Mouse (Mus musculus): Measurements from ENCODE around the gene Gnmt. TPM values are rescaled to one million over a fixed set of nuclear protein-coding genes. Genes with fewer than 3 reads are reported as not detected.
"Not testable (repeated sequence)": the region's sequence is repeated elsewhere in the genome, so short reads cannot be mapped to it uniquely, and the experiment has no call there.

Gnmt gene
- polyA plus RNA-seq, 1 experiment from 2014 or later = 2.0 TPM

DNA sequence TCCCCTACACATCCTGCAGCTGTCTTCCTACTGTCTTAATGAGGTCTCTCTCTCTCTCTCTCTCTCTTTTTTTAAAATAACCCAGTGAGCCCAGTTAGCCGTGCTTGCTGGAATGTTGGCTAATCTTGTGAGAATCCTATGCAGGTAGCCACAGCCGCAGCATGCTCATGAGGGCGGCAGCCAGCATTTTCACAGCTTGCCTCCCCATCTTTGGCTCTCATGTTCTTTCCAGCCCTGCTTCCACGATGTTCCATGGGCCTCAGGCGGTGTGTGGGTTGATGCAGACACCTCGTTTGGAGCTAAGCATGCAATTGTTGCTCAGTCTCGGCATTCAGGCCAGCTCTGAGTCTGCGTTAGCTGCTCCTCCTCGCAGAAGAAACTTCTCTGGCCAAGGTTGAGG is 35.9 kb upstream of the Gnmt start:
- WGBS = 58% methylated on average over 9 of the region's 9 CpGs
- not testable (repeated sequence) for H3K4me1 ChIP-seq; H3K4me3 ChIP-seq (replicated peaks); H3K9ac ChIP-seq; H3K4me2 ChIP-seq (replicated peaks); H3K27me3 ChIP-seq; H3K27ac ChIP-seq (replicated peaks); H3K9me3 ChIP-seq (replicated peaks); H3K36me3 ChIP-seq; ATAC-seq (ENCODE audit: insufficient number of reproducible peaks, low FRiP score, low TSS enrichment, low read depth)

DNA sequence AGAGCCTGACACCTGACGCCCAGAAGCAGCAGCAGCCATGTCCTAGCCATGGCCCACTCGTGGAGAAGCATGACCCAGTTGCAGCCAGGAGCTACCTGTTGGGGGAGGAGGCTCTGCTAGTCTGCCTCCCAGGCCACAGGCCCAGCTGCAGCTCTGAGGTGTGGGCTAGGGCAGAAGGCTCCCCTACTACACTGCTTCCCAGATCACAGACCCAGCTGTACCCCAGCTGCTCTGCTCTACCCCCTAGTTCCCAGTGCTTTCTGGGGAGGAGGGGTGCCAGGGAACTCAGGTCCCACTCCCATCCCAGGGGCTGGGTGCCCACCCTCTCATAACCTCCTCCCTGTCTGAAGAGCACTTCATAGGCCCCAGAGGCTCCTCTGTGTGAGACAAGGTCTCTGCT is 34.6 kb upstream of the Gnmt start, which contains the start of gene Ptcra:
Ptcra (minus strand) TSS at position 169 of the 400 bp plus-strand sequence.
- WGBS = 63% methylated on average over 2 of the region's 2 CpGs
- ATAC-seq (ENCODE audit: insufficient number of reproducible peaks, low FRiP score, low TSS enrichment, low read depth) = 0 out of 2 replicates have a peak, but pooled peaks have one; percentile 15
- no peak within 1 kb of the TSS for H3K27ac ChIP-seq (replicated peaks)

GRCm38 (mm10) chr17:46758753-46759152 is 29.8 kb upstream of the Gnmt start:
- no peaks in the 10 kb centered on the region for H3K36me3 ChIP-seq
- no peak overlapping the region for H3K4me2 ChIP-seq (replicated peaks)
- no peaks in the 10 kb centered on the region for H3K4me1 ChIP-seq
- no peaks in the 10 kb centered on the region for H3K27me3 ChIP-seq
- H3K4me3 ChIP-seq (replicated peaks) = no peak overlapping the region
- no peak overlapping the region for H3K27ac ChIP-seq (replicated peaks)
- H3K9ac ChIP-seq = no peak overlapping the region
- 58% methylated on average over 12 of the region's 12 CpGs for WGBS
- H3K9me3 ChIP-seq (replicated peaks) = no peaks in the 10 kb centered on the region
- ATAC-seq (ENCODE audit: insufficient number of reproducible peaks, low FRiP score, low TSS enrichment, low read depth) = no peak

More for the DNA sequence above, 34.6 kb upstream of the Gnmt start, which contains the start of gene Ptcra:
- Histone ChIP-seq H3K4me2 (replicated peaks) (no peak within 1 kb of the TSS), H3K4me3 (replicated peaks) (no peak within 1 kb of the TSS), H3K4me1 (no peaks in the 10 kb centered on the region), H3K9ac (no peak within 1 kb of the TSS), H3K9me3 (replicated peaks) (no peaks in the 10 kb centered on the region), H3K27me3 (no peaks in the 10 kb centered on the region), H3K36me3 (no peaks in the 10 kb centered on the region)

GRCm38 (mm10) chr17:46751794-46752556 is 23.0 kb upstream of the Gnmt start, which contains the start of gene Cnpy3:
Cnpy3 (minus strand) TSS chr17:46752214.
- peak; percentile 99 for ATAC-seq (ENCODE audit: insufficient number of reproducible peaks, low FRiP score, low TSS enrichment, low read depth)

GRCm38 (mm10) chr17:46751056-46751793 is 22.3 kb upstream of the Gnmt start:
- no peaks in the 10 kb centered on the region for H3K9me3 ChIP-seq (replicated peaks)
- H3K36me3 ChIP-seq = peaks cover 8% of the 10 kb centered on the region; the same call in 1 of the 2 replicates
- H3K27ac ChIP-seq (replicated peaks) = peak overlapping the region; percentile 92
- peak; percentile 17; the same call in 1 of the 2 replicates for ATAC-seq (ENCODE audit: insufficient number of reproducible peaks, low FRiP score, low TSS enrichment, low read depth)
- peak overlapping the region; percentile 73 for H3K4me2 ChIP-seq (replicated peaks)
- WGBS = 20% methylated on average over 16 of the region's 16 CpGs
- no peaks in the 10 kb centered on the region for H3K27me3 ChIP-seq
- peak overlapping the region; percentile 57 for H3K9ac ChIP-seq
- peaks cover 11% of the 10 kb centered on the region for H3K4me1 ChIP-seq
- H3K4me3 ChIP-seq (replicated peaks) = peak overlapping the region; percentile 80

More at GRCm38 (mm10) chr17:46751794-46752556, 23.0 kb upstream of the Gnmt start, which contains the start of gene Cnpy3:
- 0 out of 2 replicates have a peak, but pooled peaks cover 4% of the 10 kb centered on the region for H3K36me3 ChIP-seq
- H3K4me2 ChIP-seq (replicated peaks) = peak within 1 kb of the TSS; percentile 73
- under 1% methylated on average over 58 of the region's 58 CpGs for WGBS
- H3K27ac ChIP-seq (replicated peaks) = peak within 1 kb of the TSS; percentile 92
- H3K4me3 ChIP-seq (replicated peaks) = peak within 1 kb of the TSS; percentile 80
- H3K27me3 ChIP-seq = no peaks in the 10 kb centered on the region
- no peaks in the 10 kb centered on the region for H3K9me3 ChIP-seq (replicated peaks)
- H3K9ac ChIP-seq = peak within 1 kb of the TSS; percentile 57
- H3K4me1 ChIP-seq = peaks cover 11% of the 10 kb centered on the region

GRCm38 (mm10) chr17:46750580-46750979 is 21.6 kb upstream of the Gnmt start:
- H3K27ac ChIP-seq (replicated peaks) = peak overlapping the region; percentile 92
- no peaks in the 10 kb centered on the region for H3K9me3 ChIP-seq (replicated peaks)
- H3K4me1 ChIP-seq = peaks cover 11% of the 10 kb centered on the region
- peak overlapping the region; percentile 80 for H3K4me3 ChIP-seq (replicated peaks)
- 89% methylated on average over 4 of the region's 4 CpGs for WGBS
- no peak for ATAC-seq (ENCODE audit: insufficient number of reproducible peaks, low FRiP score, low TSS enrichment, low read depth)
- no peaks in the 10 kb centered on the region for H3K27me3 ChIP-seq
- peaks cover 8% of the 10 kb centered on the region; the same call in 1 of the 2 replicates for H3K36me3 ChIP-seq
- H3K9ac ChIP-seq = peak overlapping the region; percentile 57
- H3K4me2 ChIP-seq (replicated peaks) = peak overlapping the region; percentile 73

DNA sequence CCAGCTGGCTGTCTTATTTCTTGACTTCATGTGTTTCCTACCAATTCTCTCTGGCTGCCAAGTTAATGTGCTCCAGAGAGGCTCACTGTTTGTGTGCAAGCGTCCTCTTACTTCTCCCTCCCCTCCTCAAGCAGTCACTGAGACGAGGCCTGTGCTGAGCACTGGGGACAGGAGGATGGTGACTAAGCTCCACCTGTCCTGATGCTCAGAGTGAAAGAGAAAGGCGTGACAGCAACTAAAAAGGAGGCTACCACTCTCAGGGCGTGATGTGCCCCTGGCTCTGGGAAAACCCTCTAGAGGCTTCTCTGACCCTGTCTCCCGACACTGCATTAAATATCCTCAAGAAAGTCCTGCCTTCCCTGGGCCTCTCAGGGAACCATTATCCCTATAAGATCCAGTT is 20.3 kb upstream of the Gnmt start:
- H3K36me3 ChIP-seq = peaks cover 15% of the 10 kb centered on the region
- no peak overlapping the region for H3K27ac ChIP-seq (replicated peaks)
- no peaks in the 10 kb centered on the region for H3K27me3 ChIP-seq
- no peak overlapping the region for H3K4me2 ChIP-seq (replicated peaks)
- 88% methylated on average over 5 of the region's 5 CpGs for WGBS
- no peak overlapping the region for H3K9ac ChIP-seq
- no peak for ATAC-seq (ENCODE audit: insufficient number of reproducible peaks, low FRiP score, low TSS enrichment, low read depth)
- no peaks in the 10 kb centered on the region for H3K9me3 ChIP-seq (replicated peaks)
- peaks cover 11% of the 10 kb centered on the region for H3K4me1 ChIP-seq
- H3K4me3 ChIP-seq (replicated peaks) = no peak overlapping the region

GRCm38 (mm10) chr17:46747806-46748205 is 18.8 kb upstream of the Gnmt start:
- WGBS = 92% methylated on average over 2 of the region's 2 CpGs
- no peak overlapping the region for H3K9ac ChIP-seq
- ATAC-seq (ENCODE audit: insufficient number of reproducible peaks, low FRiP score, low TSS enrichment, low read depth) = no peak
- no peak overlapping the region for H3K4me2 ChIP-seq (replicated peaks)
- no peak overlapping the region for H3K27ac ChIP-seq (replicated peaks)
- no peaks in the 10 kb centered on the region for H3K27me3 ChIP-seq
- H3K4me3 ChIP-seq (replicated peaks) = no peak overlapping the region
- peaks cover 11% of the 10 kb centered on the region for H3K4me1 ChIP-seq
- peaks cover 30% of the 10 kb centered on the region for H3K36me3 ChIP-seq
- no peaks in the 10 kb centered on the region for H3K9me3 ChIP-seq (replicated peaks)

DNA sequence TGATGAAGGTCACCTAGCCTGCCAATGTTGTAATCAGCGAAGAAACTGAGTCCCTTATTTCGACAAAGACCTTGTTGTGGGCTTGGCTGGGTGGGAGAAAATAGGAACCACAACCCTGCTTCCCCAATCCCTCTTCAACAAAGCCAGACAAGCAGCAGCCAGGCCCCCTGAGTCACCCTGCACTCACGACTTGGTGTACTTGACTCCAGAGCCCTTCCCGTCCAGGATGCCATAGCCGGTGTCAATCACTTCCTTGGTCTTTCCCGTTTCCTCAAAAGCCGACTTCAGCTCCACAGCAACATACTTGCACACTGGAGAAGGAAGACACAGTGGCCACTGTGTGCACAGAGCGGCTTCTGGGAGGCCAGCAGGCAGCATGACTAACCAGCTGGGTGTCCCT is 18.3 kb upstream of the Gnmt start:
- H3K4me2 ChIP-seq (replicated peaks) = no peak overlapping the region
- H3K4me1 ChIP-seq = peaks cover 7% of the 10 kb centered on the region
- ATAC-seq (ENCODE audit: insufficient number of reproducible peaks, low FRiP score, low TSS enrichment, low read depth) = no peak
- H3K9me3 ChIP-seq (replicated peaks) = no peaks in the 10 kb centered on the region
- no peak overlapping the region for H3K9ac ChIP-seq
- peaks cover 32% of the 10 kb centered on the region for H3K36me3 ChIP-seq
- no peak overlapping the region for H3K27ac ChIP-seq (replicated peaks)
- no peak overlapping the region for H3K4me3 ChIP-seq (replicated peaks)
- WGBS = 74% methylated on average over 8 of the region's 8 CpGs
- H3K27me3 ChIP-seq = no peaks in the 10 kb centered on the region

- Histone ChIP-seq H3K36me3 (peaks cover 36% of the 10 kb centered on the region), H3K27ac (replicated peaks) (no peak overlapping the region), H3K27me3 (no peaks in the 10 kb centered on the region), H3K9me3 (replicated peaks) (no peaks in the 10 kb centered on the region), H3K9ac (no peak overlapping the region), H3K4me1 (peaks cover under 1% of the 10 kb centered on the region; the same call in 1 of the 2 replicates), H3K4me3 (replicated peaks) (no peak overlapping the region), H3K4me2 (replicated peaks) (no peak overlapping the region)
- 59% methylated on average over 2 of the region's 2 CpGs for WGBS
- ATAC-seq (ENCODE audit: insufficient number of reproducible peaks, low FRiP score, low TSS enrichment, low read depth) = no peak
Observed at GRCm38 (mm10) chr17:46745506-46745905, 16.5 kb upstream of the Gnmt start.

- Histone ChIP-seq H3K27me3 (no peaks in the 10 kb centered on the region), H3K4me2 (replicated peaks) (no peak overlapping the region), H3K9me3 (replicated peaks) (no peaks in the 10 kb centered on the region), H3K36me3 (peaks cover 36% of the 10 kb centered on the region), H3K4me3 (replicated peaks) (no peak overlapping the region), H3K9ac (no peak overlapping the region), H3K4me1 (no peaks in the 10 kb centered on the region), H3K27ac (replicated peaks) (no peak overlapping the region)
- ATAC-seq (ENCODE audit: insufficient number of reproducible peaks, low FRiP score, low TSS enrichment, low read depth) = no peak
- 84% methylated on average over 9 of the region's 9 CpGs for WGBS
Observed at GRCm38 (mm10) chr17:46742986-46743385, 14.0 kb upstream of the Gnmt start.
